Mouse (Mus musculus): ENCODE data around the gene Tsr3. TPM values are rescaled to one million over a fixed set of nuclear protein-coding genes. Genes with fewer than 3 reads are reported as not detected.

Tsr3 gene
- polyA plus RNA-seq, 1 experiment from 2014 or later, result 60.3 TPM

GRCm38 (mm10) chr17:25273706-25274501, 33.9 kb downstream of the Tsr3 start:
- Histone ChIP-seq H3K4me3 (ENCODE audit: low read depth, low read length) (peak overlapping the region; percentile 99), H3K9ac (ENCODE audit: low read depth, low read length) (peak overlapping the region; percentile 100), H3K27me3 (ENCODE audit: control insufficient read depth, insufficient read depth, low read length) (no peaks in the 10 kb centered on the region), H3K4me2 (replicated peaks; ENCODE audit: low read depth, low read length) (peak overlapping the region; percentile 33), H3K27ac (ENCODE audit: low read depth, low read length) (peak overlapping the region; percentile 96), H3K4me1 (replicated peaks; ENCODE audit: control insufficient read depth, insufficient read depth, low read length) (no peaks in the 10 kb centered on the region; the same call in 1 of the 2 replicates), H3K9me3 (ENCODE audit: control insufficient read depth, low read length) (no peaks in the 10 kb centered on the region), H3K36me3 (ENCODE audit: control insufficient read depth, insufficient read depth, low read length) (peaks cover 3% of the 10 kb centered on the region; the same call in 1 of the 2 replicates)
- peak; percentile 97 for DNase-seq (ENCODE audit: low spot score)
- peak; percentile 91 for ATAC-seq (ENCODE audit: low FRiP score)
- WGBS, result under 1% methylated on average over 37 of the region's 45 CpGs

- H3K9me3 ChIP-seq (ENCODE audit: control insufficient read depth, low read length), result no peaks in the 10 kb centered on the region
- no peaks in the 10 kb centered on the region; the same call in 1 of the 2 replicates for H3K4me1 ChIP-seq (replicated peaks; ENCODE audit: control insufficient read depth, insufficient read depth, low read length)
- no peak for DNase-seq (ENCODE audit: low spot score)
- H3K4me3 ChIP-seq (ENCODE audit: low read depth, low read length), result peak within 1 kb of the TSS; percentile 99
- peak within 1 kb of the TSS; percentile 96 for H3K27ac ChIP-seq (ENCODE audit: low read depth, low read length)
- H3K9ac ChIP-seq (ENCODE audit: low read depth, low read length), result peak within 1 kb of the TSS; percentile 100
- peak within 1 kb of the TSS; percentile 33 for H3K4me2 ChIP-seq (replicated peaks; ENCODE audit: low read depth, low read length)
- no peaks in the 10 kb centered on the region for H3K36me3 ChIP-seq (ENCODE audit: control insufficient read depth, insufficient read depth, low read length)
- ATAC-seq (ENCODE audit: low FRiP score), result no peak
- WGBS, result 87% methylated on average over 9 of the region's 9 CpGs
- H3K27me3 ChIP-seq (ENCODE audit: control insufficient read depth, insufficient read depth, low read length), result no peaks in the 10 kb centered on the region
These were observed 34.8 kb downstream of the Tsr3 start, which contains the start of gene Ube2i for GRCm38 (mm10) chr17:25274571-25275346. Gene Ube2i (minus strand): TSS chr17:25274622.

GRCm38 (mm10) chr17:25275833-25276232, 35.9 kb downstream of the Tsr3 start:
- H3K27ac ChIP-seq (ENCODE audit: low read depth, low read length), result no peak overlapping the region
- H3K4me2 ChIP-seq (replicated peaks; ENCODE audit: low read depth, low read length), result no peak overlapping the region
- no peak overlapping the region for H3K4me3 ChIP-seq (ENCODE audit: low read depth, low read length)
- 98% methylated on average over 3 of the region's 3 CpGs for WGBS
- DNase-seq (ENCODE audit: low spot score) (no peak), ATAC-seq (ENCODE audit: low FRiP score) (no peak)
- H3K9me3 ChIP-seq (ENCODE audit: control insufficient read depth, low read length), result no peaks in the 10 kb centered on the region
- H3K9ac ChIP-seq (ENCODE audit: low read depth, low read length), result no peak overlapping the region
- H3K36me3 ChIP-seq (ENCODE audit: control insufficient read depth, insufficient read depth, low read length), result no peaks in the 10 kb centered on the region
- H3K27me3 ChIP-seq (ENCODE audit: control insufficient read depth, insufficient read depth, low read length), result no peaks in the 10 kb centered on the region
- H3K4me1 ChIP-seq (replicated peaks; ENCODE audit: control insufficient read depth, insufficient read depth, low read length), result no peaks in the 10 kb centered on the region; the same call in 1 of the 2 replicates

- Histone ChIP-seq H3K27me3 (ENCODE audit: control insufficient read depth, insufficient read depth, low read length) (no peaks in the 10 kb centered on the region), H3K4me1 (replicated peaks; ENCODE audit: control insufficient read depth, insufficient read depth, low read length) (no peaks in the 10 kb centered on the region), H3K27ac (ENCODE audit: low read depth, low read length) (no peak overlapping the region), H3K4me3 (ENCODE audit: low read depth, low read length) (no peak overlapping the region), H3K9ac (ENCODE audit: low read depth, low read length) (no peak overlapping the region), H3K4me2 (replicated peaks; ENCODE audit: low read depth, low read length) (no peak overlapping the region), H3K9me3 (ENCODE audit: control insufficient read depth, low read length) (no peaks in the 10 kb centered on the region), H3K36me3 (ENCODE audit: control insufficient read depth, insufficient read depth, low read length) (no peaks in the 10 kb centered on the region)
- 46% methylated on average over 11 of the region's 11 CpGs for WGBS
- DNase-seq (ENCODE audit: low spot score) (no peak), ATAC-seq (ENCODE audit: low FRiP score) (no peak)
These were observed 42.2 kb downstream of the Tsr3 start for GRCm38 (mm10) chr17:25282133-25282532.

GRCm38 (mm10) chr17:25285033-25285432, 45.1 kb downstream of the Tsr3 start:
- DNase-seq (ENCODE audit: low spot score) (peak; percentile 80), ATAC-seq (ENCODE audit: low FRiP score) (no peak)
- no peaks in the 10 kb centered on the region for H3K36me3 ChIP-seq (ENCODE audit: control insufficient read depth, insufficient read depth, low read length)
- no peak overlapping the region for H3K4me3 ChIP-seq (ENCODE audit: low read depth, low read length)
- H3K27me3 ChIP-seq (ENCODE audit: control insufficient read depth, insufficient read depth, low read length), result no peaks in the 10 kb centered on the region
- 34% methylated on average over 3 of the region's 3 CpGs for WGBS
- H3K9ac ChIP-seq (ENCODE audit: low read depth, low read length), result no peak overlapping the region
- H3K4me2 ChIP-seq (replicated peaks; ENCODE audit: low read depth, low read length), result no peak overlapping the region
- no peak overlapping the region for H3K27ac ChIP-seq (ENCODE audit: low read depth, low read length)
- H3K9me3 ChIP-seq (ENCODE audit: control insufficient read depth, low read length), result no peaks in the 10 kb centered on the region
- no peaks in the 10 kb centered on the region for H3K4me1 ChIP-seq (replicated peaks; ENCODE audit: control insufficient read depth, insufficient read depth, low read length)

GRCm38 (mm10) chr17:25288842-25289241, 48.9 kb downstream of the Tsr3 start:
- ATAC-seq (ENCODE audit: low FRiP score), result no peak
- Histone ChIP-seq H3K9ac (ENCODE audit: low read depth, low read length) (no peak overlapping the region), H3K36me3 (ENCODE audit: control insufficient read depth, insufficient read depth, low read length) (no peaks in the 10 kb centered on the region), H3K4me2 (replicated peaks; ENCODE audit: low read depth, low read length) (no peak overlapping the region), H3K4me1 (replicated peaks; ENCODE audit: control insufficient read depth, insufficient read depth, low read length) (no peaks in the 10 kb centered on the region), H3K27ac (ENCODE audit: low read depth, low read length) (no peak overlapping the region), H3K9me3 (ENCODE audit: control insufficient read depth, low read length) (no peaks in the 10 kb centered on the region), H3K4me3 (ENCODE audit: low read depth, low read length) (no peak overlapping the region), H3K27me3 (ENCODE audit: control insufficient read depth, insufficient read depth, low read length) (no peaks in the 10 kb centered on the region)
- DNase-seq (ENCODE audit: low spot score), result peak; percentile 68
- WGBS, result 33% methylated on average over 4 of the region's 4 CpGs

GRCm38 (mm10) chr17:25290411-25290810, 50.4 kb downstream of the Tsr3 start:
- no peaks in the 10 kb centered on the region for H3K27me3 ChIP-seq (ENCODE audit: control insufficient read depth, insufficient read depth, low read length)
- H3K9me3 ChIP-seq (ENCODE audit: control insufficient read depth, low read length), result no peaks in the 10 kb centered on the region
- H3K4me3 ChIP-seq (ENCODE audit: low read depth, low read length), result no peak overlapping the region
- WGBS, result 33% methylated on average over 4 of the region's 4 CpGs
- ATAC-seq (ENCODE audit: low FRiP score), result no peak
- H3K4me2 ChIP-seq (replicated peaks; ENCODE audit: low read depth, low read length), result no peak overlapping the region
- no peaks in the 10 kb centered on the region for H3K36me3 ChIP-seq (ENCODE audit: control insufficient read depth, insufficient read depth, low read length)
- no peak overlapping the region for H3K27ac ChIP-seq (ENCODE audit: low read depth, low read length)
- DNase-seq (ENCODE audit: low spot score), result no peak
- H3K4me1 ChIP-seq (replicated peaks; ENCODE audit: control insufficient read depth, insufficient read depth, low read length), result no peaks in the 10 kb centered on the region
- H3K9ac ChIP-seq (ENCODE audit: low read depth, low read length), result no peak overlapping the region

Measured in hindbrain, embryonic 11.5 days (tissue).